In genomic region chr6:142163406-142163805, GRCm38 (mm10) we compare ENCODE assay signal across 35 mouse cellular contexts. TPM values are rescaled to one million over a fixed set of nuclear protein-coding genes. Genes with fewer than 3 reads are reported as not detected.
"Had no signal": no experiment of that assay in that cellular context is flagged by ENCODE, and none has a peak within 500 bp of the region (broad histone marks: within the 10 kb centered on the region; RNA-seq: fewer than 3 reads in every experiment).

No protein-coding gene starts in this region.

- H3K9ac ChIP-seq: heart, embryonic 12.5 days; heart, embryonic 13.5 days; heart, embryonic 15.5 days; hindbrain, embryonic 12.5 days; hindbrain, embryonic 13.5 days; hindbrain, embryonic 14.5 days; hindbrain, embryonic 15.5 days; intestine, embryonic 15.5 days; kidney, embryonic 15.5 days had no signal

- ATAC-seq: hindbrain, embryonic 16.5 days; hindbrain, postnatal 0 days; inflammation-experienced regulatory T-cells, adult 6 months; intestine, embryonic 15.5 days; intestine, embryonic 16.5 days; intestine, postnatal 0 days had no signal

- H3K4me1 ChIP-seq: heart, embryonic 10.5 days; heart, embryonic 12.5 days; heart, embryonic 13.5 days; heart, embryonic 15.5 days; hindbrain, embryonic 12.5 days; hindbrain, embryonic 13.5 days; hindbrain, embryonic 15.5 days; intestine, embryonic 15.5 days; kidney, embryonic 15.5 days had no signal

- DNase-seq: heart, postnatal 10 days; heart, postnatal 14 days; heart, postnatal 36 days; heart, postnatal 4 days; kidney, adult 11 months; kidney, adult 18-20 months; kidney, adult 8-10 months; kidney, postnatal 10 days; kidney, postnatal 36 days; kidney, postnatal 4 days; layer of hippocampus, adult 9-11 months; layer of hippocampus, postnatal 36 days had no signal

- H3K36me3 ChIP-seq: heart, embryonic 10.5 days; heart, embryonic 12.5 days; heart, embryonic 13.5 days; heart, embryonic 15.5 days; hindbrain, embryonic 12.5 days; hindbrain, embryonic 13.5 days; hindbrain, embryonic 15.5 days; intestine, embryonic 15.5 days; kidney, embryonic 15.5 days had no signal

- H3K4me2 ChIP-seq: heart, embryonic 11.5 days; heart, embryonic 12.5 days; heart, embryonic 13.5 days; heart, embryonic 15.5 days; hindbrain, embryonic 12.5 days; hindbrain, embryonic 13.5 days; hindbrain, embryonic 14.5 days; hindbrain, embryonic 15.5 days; intestine, embryonic 15.5 days; kidney, embryonic 15.5 days had no signal

- H3K27me3 ChIP-seq: heart, embryonic 12.5 days; heart, embryonic 13.5 days; heart, embryonic 15.5 days; hindbrain, embryonic 12.5 days; hindbrain, embryonic 13.5 days; hindbrain, embryonic 15.5 days; intestine, embryonic 15.5 days; kidney, embryonic 15.5 days had no signal

- H3K27ac ChIP-seq: heart, embryonic 10.5 days; heart, embryonic 13.5 days; heart, embryonic 15.5 days; hindbrain, embryonic 12.5 days; hindbrain, embryonic 13.5 days; hindbrain, embryonic 14.5 days; hindbrain, embryonic 15.5 days; hindbrain, postnatal 0 days; intestine, embryonic 15.5 days; kidney, embryonic 15.5 days; kidney, postnatal 0 days; layer of hippocampus, adult 2 months; left cerebral cortex, adult 2 months had no signal

- H3K9me3 ChIP-seq: heart, embryonic 10.5 days; heart, embryonic 15.5 days; hindbrain, embryonic 12.5 days; hindbrain, embryonic 13.5 days; hindbrain, embryonic 15.5 days; intestine, embryonic 15.5 days; kidney, embryonic 15.5 days had no signal

- H3K4me3 ChIP-seq: heart, embryonic 10.5 days; heart, embryonic 12.5 days; heart, embryonic 13.5 days; heart, embryonic 15.5 days; hindbrain, embryonic 12.5 days; hindbrain, embryonic 13.5 days; hindbrain, embryonic 15.5 days; intestine, embryonic 15.5 days; kidney, embryonic 15.5 days; layer of hippocampus, adult 2 months; left cerebral cortex, adult 2 months had no signal

RNA-seq across cellular contexts. Expression of gene Slco1a6, which starts 44.9 kb away (rescaled TPM):
- polyA plus RNA-seq: heart, embryonic 10.5 days; heart, embryonic 11.5 days; heart, embryonic 13.5 days; heart, embryonic 14.5 days; heart, postnatal 0 days; hindbrain, postnatal 0 days; intestine, embryonic 14.5 days; intestine, embryonic 15.5 days; intestine, embryonic 16.5 days; intestine, postnatal 0 days; large intestine, adult 2 months had no signal
